Mouse (Mus musculus) kidney, postnatal 14 days (tissue): ENCODE measurements at regions not wholly inside any gene's neighbourhood (a gene's known extent, or its start where the extent isn't known, plus 50 kb on each side); places are given as distances from the start of the nearest gene placed in this dataset.

Source experiments
- DNase-seq: peaks from one replicate; pipeline ENCODE4 v3.0.0; 2022; ENCODE audit warnings: mixed read lengths

GRCm38 (mm10) chr13:101278127-101278526, 444.9 kb upstream of the Slc30a5 start:
- no peak for DNase-seq

- no peak for DNase-seq
These were observed 443.5 kb upstream of the Slc30a5 start for GRCm38 (mm10) chr13:101276766-101277165.

- DNase-seq, result peak; percentile 84
These were observed 441.4 kb upstream of the Slc30a5 start for GRCm38 (mm10) chr13:101274470-101275141.

DNA sequence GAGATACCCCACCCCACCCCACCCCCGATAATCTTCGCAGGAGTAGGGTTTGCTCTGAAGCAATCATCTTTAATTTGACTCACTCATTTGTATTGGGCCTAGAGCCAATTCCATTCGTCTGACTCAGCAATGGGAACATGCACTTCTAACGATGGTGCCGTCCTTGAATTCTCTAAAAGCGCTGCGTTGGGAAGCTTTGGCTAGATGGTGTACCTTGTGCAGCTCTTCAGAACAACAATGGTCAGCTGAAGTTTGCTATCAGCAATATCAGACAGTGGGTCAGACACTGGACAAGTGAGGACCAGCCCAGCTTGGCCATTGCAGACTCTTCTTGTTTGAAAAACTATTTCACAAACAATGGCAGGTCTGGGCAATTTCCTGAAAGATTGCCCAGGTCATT, 440.1 kb upstream of the Slc30a5 start:
- no peak for DNase-seq

- no peak for DNase-seq
These were observed 420.7 kb upstream of the Slc30a5 start for GRCm38 (mm10) chr13:101253698-101254468.

- DNase-seq, result no peak
These were observed 416.1 kb upstream of the Slc30a5 start for GRCm38 (mm10) chr13:101249369-101249768.

GRCm38 (mm10) chr13:101244326-101244725, 411.1 kb upstream of the Slc30a5 start:
- DNase-seq, result no peak

GRCm38 (mm10) chr13:101238860-101239259, 405.6 kb upstream of the Slc30a5 start:
- no peak for DNase-seq

DNA sequence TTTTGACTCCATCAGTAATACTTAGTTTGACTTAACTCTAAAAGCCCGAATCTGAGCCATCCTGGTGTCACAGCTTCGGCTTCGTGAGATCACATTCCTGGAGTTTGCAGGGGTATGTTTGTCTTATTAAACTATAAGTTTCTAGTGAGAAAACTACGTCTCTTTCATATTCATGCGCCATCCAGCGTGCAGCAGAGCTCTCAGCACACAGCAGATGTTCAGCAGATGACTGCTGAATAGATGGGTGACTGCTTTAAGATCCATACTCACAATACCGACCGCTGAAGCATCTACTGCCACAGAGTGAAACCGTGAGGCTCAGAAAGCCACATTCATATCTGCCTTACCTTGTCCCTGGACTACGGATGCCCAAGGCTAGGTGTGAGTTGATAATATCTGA, 403.8 kb upstream of the Slc30a5 start:
- no peak for DNase-seq

DNA sequence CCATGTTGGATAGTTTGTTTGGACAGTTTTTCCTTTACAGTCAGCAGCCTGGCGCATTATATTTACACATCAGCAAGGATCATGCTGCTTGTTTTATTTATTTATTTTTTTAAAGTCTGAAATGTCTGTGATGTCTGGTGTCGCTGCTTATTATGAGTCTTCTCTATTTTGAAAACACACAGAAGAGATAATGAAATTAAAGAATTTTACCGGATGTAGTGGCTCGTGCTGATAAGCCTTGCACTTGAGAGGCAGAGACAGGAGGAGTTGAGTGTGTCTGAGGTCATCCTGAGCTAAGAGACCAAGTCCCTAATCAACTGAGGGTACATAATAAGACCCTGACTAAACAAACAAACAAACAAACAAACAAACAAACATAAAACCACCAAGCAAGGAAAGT, 402.6 kb upstream of the Slc30a5 start:
- no peak for DNase-seq

GRCm38 (mm10) chr13:101235110-101235509, 401.9 kb upstream of the Slc30a5 start:
- DNase-seq, result no peak

GRCm38 (mm10) chr13:101234550-101234949, 401.3 kb upstream of the Slc30a5 start:
- no peak for DNase-seq

DNA sequence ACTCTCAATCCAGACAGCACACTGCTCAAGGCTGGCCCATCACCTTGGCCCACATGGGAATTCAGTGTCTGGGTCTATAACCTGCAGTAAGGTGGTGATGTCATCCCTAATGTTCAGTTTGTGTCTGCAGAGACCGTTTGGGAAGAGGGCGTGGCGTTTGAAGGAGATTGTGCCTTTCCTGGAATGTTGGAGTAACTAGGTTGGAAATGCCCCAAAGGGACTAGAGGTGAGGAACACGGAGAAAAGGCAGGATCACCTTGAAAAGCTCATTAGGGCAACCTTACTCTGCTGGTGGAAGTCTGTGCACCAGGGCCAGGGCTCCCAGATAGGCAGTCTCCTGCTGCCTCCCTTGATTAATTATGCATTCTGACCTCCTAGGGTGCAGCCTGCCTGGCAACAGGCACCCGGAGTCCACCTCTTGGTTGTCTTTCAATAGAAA, 400.6 kb upstream of the Slc30a5 start:
- DNase-seq, result peak; percentile 63

GRCm38 (mm10) chr13:101233181-101233842, 400.1 kb upstream of the Slc30a5 start:
- DNase-seq, result peak; percentile 28

- no peak for DNase-seq
These were observed 396.6 kb upstream of the Slc30a5 start for GRCm38 (mm10) chr13:101229861-101230260.

- DNase-seq, result no peak
These were observed 392.1 kb upstream of the Slc30a5 start for GRCm38 (mm10) chr13:101225366-101225765.

GRCm38 (mm10) chr13:101221331-101222043, 388.3 kb upstream of the Slc30a5 start:
- DNase-seq, result no peak

- DNase-seq, result no peak
These were observed 386.3 kb upstream of the Slc30a5 start for GRCm38 (mm10) chr13:101219568-101219967.

- DNase-seq, result peak; percentile 20
These were observed 383.8 kb upstream of the Slc30a5 start for GRCm38 (mm10) chr13:101216897-101217480.

DNA sequence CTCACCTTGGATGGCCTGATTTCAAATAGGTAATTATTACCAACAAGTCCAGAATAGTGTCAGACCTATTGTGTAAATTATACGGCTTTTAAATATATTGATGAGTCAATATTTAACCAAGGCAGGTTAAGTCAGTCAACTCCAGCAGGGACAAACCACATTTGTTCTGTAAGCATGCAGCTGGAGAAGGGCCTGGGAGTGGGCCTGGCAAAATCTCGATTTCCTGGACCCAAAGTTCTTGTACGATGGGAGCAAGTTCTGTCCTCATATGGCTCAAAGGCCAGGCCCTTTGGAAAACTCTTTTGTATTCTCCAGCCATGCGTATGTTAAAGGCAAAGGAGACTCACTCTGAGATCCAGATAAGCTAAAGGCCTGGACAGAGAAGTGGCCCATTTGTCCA, 383.2 kb upstream of the Slc30a5 start:
- DNase-seq, result peak; percentile 46

DNA sequence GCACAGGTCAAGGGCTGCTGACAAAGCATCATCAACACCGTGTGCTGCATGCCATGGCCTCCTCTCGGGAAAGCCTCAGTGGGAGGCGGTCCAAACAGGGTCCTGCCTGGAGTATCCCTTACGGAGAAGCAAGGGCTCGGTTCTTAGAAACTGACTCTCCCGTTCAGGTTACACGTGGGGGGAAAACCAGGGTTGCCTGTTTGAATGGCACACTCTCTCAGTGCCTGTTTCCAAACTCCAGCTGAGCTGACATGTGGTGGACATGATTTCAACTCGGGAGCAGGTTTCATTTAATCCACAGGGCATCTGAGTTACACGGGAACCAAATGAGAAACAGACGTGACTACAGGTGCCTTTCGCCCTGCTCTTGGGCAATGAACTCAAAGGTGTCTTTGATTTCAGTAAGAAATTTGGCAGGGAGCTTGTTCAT, 382.6 kb upstream of the Slc30a5 start:
- peak; percentile 29 for DNase-seq

- DNase-seq, result no peak
These were observed 382.0 kb upstream of the Slc30a5 start for GRCm38 (mm10) chr13:101215131-101215641.
